Mouse (Mus musculus) C2C12 (cell line): Measurements from ENCODE around the gene Rbfox3.

Experiments
- CTCF ChIP-seq: IDR thresholded peaks from one replicate; pipeline ENCODE4 v1.5.1; 2011; ENCODE audit not compliant: control insufficient read depth, insufficient read depth, insufficient read length
- FOSL1 ChIP-seq: IDR thresholded peaks from one replicate; pipeline ENCODE4 v1.8.0; 2011; ENCODE audit warnings: mild to moderate bottlenecking, low read length; ENCODE audit not compliant: poor library complexity, insufficient read depth, severe bottlenecking
- MAX ChIP-seq: IDR thresholded peaks from one replicate; pipeline ENCODE4 v1.6.1; 2011; ENCODE audit warnings: mild to moderate bottlenecking, control low read depth
- MYOD1 ChIP-seq: IDR thresholded peaks from one replicate; pipeline ENCODE4 v1.6.1; 2011; ENCODE audit warnings: low read depth; ENCODE audit not compliant: control insufficient read depth, insufficient read length
- USF1 ChIP-seq: IDR thresholded peaks from one replicate; pipeline ENCODE4 v1.6.1; 2011; ENCODE audit warnings: low read depth, mild to moderate bottlenecking, control low read depth, moderate library complexity

DNA sequence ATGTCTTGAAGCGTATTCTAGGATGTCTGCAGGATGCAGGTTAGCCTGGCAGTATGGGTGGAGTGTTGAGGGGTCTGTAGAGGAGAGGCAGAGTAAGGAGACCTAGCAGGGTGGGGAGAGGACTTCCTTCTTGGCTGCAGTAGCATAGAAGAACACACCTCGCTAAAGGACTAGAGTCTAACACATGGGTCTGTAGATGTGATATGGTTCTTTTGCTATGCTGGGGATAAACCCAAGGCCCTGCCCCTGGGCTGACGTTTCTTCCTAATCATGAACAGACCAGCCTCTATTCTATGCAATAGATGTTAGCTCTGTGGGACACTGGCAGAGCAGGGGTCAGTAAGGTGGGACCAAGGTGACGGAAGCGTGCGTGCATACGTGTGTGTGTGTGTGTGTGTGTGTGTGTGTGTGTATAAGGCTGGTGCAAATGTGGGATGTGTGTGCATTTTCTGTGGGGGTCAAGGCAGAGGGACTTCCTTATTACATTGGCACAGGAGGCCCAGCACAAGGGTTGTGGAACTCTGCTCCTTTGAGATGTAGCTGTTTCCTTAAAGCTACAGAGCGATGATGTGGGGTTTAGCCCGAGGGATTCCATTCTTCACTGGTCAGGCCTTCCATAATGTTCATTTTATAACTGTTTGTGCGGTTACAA lies 441.8 kb downstream of the Rbfox3 start:
- TF ChIP-seq CTCF (no peak), FOSL1 (no peak), USF1 (no peak), MAX (no peak), MYOD1 (no peak)
